Mouse (Mus musculus) stomach, postnatal 0 days (tissue): ENCODE data around the gene Tnfaip1. TPM values are rescaled to one million over a fixed set of nuclear protein-coding genes. Genes with fewer than 3 reads are reported as not detected.

Source experiments
- ATAC-seq: fragments of 200-750 bp; cut with Nextera tagmentation; 2 replicates; pipeline ENCODE4 v1.8.0; 2017; ENCODE audit not compliant: low FRiP score, low TSS enrichment
- DNase-seq: peaks from one replicate; pipeline ENCODE4 v3.0.0-alpha.2; 2016; ENCODE audit warnings: low spot score
- H3K27ac ChIP-seq: fragments of 300-500 bp; sonication (generic); replicated peaks from 2 replicates; pipeline ENCODE4 v1.5.1; 2014; ENCODE audit warnings: mild to moderate bottlenecking, control low read depth
- H3K27me3 ChIP-seq: fragments of 300-500 bp; sonication (generic); 2 replicates; pipeline ENCODE4 v1.6.1; 2014; ENCODE audit warnings: low read length; ENCODE audit not compliant: control insufficient read depth, insufficient read depth
- H3K36me3 ChIP-seq: fragments of 300-500 bp; sonication (generic); 2 replicates; pipeline ENCODE4 v1.6.1; 2014; ENCODE audit warnings: low read length, mixed read lengths; ENCODE audit not compliant: control insufficient read depth, insufficient read depth
- H3K4me1 ChIP-seq: fragments of 300-500 bp; sonication (generic); replicated peaks from 2 replicates; pipeline ENCODE4 v1.6.1; 2014; ENCODE audit warnings: antibody characterized with exemption; ENCODE audit not compliant: control insufficient read depth, insufficient read depth
- H3K4me2 ChIP-seq: fragments of 300-500 bp; sonication (generic); replicated peaks from 2 replicates; pipeline ENCODE4 v1.6.1; 2014; ENCODE audit warnings: low read depth, mild to moderate bottlenecking, control low read depth, moderate library complexity
- H3K4me3 ChIP-seq: fragments of 300-500 bp; sonication (generic); 2 replicates; pipeline ENCODE4 v1.5.1; 2014; ENCODE audit warnings: low read depth, low read length, control low read depth
- H3K9ac ChIP-seq: fragments of 300-500 bp; sonication (generic); 2 replicates; pipeline ENCODE4 v1.6.1; 2014; ENCODE audit warnings: mild to moderate bottlenecking, low read length, control low read depth, mixed read lengths
- H3K9me3 ChIP-seq: fragments of 300-500 bp; sonication (generic); 2 replicates; pipeline ENCODE4 v1.6.1; 2016; ENCODE audit warnings: low read length; ENCODE audit not compliant: control insufficient read depth
- CTCF ChIP-seq: IDR thresholded peaks from 2 replicates; pipeline ENCODE4 v1.5.1; 2016; ENCODE audit warnings: antibody characterized with exemption, low read depth, mild to moderate bottlenecking, moderate library complexity
- EP300 ChIP-seq: optimal IDR thresholded peaks from 2 replicates; pipeline ENCODE3; 2016; ENCODE audit warnings: antibody characterized with exemption
- WGBS: fragments of 180-500 bp; shearing (Covaris S2); extraction: QIAGEN DNeasy Blood & Tissue Kit; methylation state at CpG from one replicate; pipeline ENCODE4 v1.1.7; 2014; 5-methylcytosine and 5-hydroxymethylcytosine counted together
- polyA plus RNA-seq: library from polyadenylated mRNA; unstranded; fragments of >200 nt; fragmentation: Nextera tagmentation; extraction: Ambion mirVana; gene quantifications from 2 replicates; pipeline ENCODE4 v1.2.1, GENCODE M21; 2015

Tnfaip1 gene
- polyA plus RNA-seq, 1 experiment from 2014 or later, result 47.5 TPM

- Histone ChIP-seq H3K4me2 (peak overlapping the region; percentile 92), H3K27ac (no peak overlapping the region), H3K36me3 (peaks cover 13% of the 10 kb centered on the region; the same call in 1 of the 2 replicates), H3K9ac (peak overlapping the region; percentile 88), H3K9me3 (no peaks in the 10 kb centered on the region), H3K27me3 (no peaks in the 10 kb centered on the region), H3K4me3 (peak overlapping the region; percentile 80), H3K4me1 (peaks cover 4% of the 10 kb centered on the region)
- 67% methylated on average over 3 of the region's 3 CpGs for WGBS
- TF ChIP-seq EP300 (no peak), CTCF (no peak)
- no peak for ATAC-seq
- DNase-seq, result no peak
Measured at GRCm38 (mm10) chr11:78513106-78513790, 22.9 kb downstream of the Tnfaip1 start.

GRCm38 (mm10) chr11:78512025-78512957 lies 23.8 kb downstream of the Tnfaip1 start, which contains the start of the genes Tmem199 and Poldip2:
TSS of gene Tmem199 (minus strand) at chr11:78512172.
TSS of gene Poldip2 (plus strand) at chr11:78512193.
- H3K4me3 ChIP-seq, result peak within 1 kb of the TSS; percentile 80
- 1% methylated on average over 64 of the region's 67 CpGs for WGBS
- TF ChIP-seq EP300 (no peak), CTCF (no peak)
- DNase-seq (peak; percentile 95), ATAC-seq (peak; percentile 97)
- peak within 1 kb of the TSS; percentile 92 for H3K4me2 ChIP-seq
- no peaks in the 10 kb centered on the region for H3K27me3 ChIP-seq
- H3K36me3 ChIP-seq, result peaks cover 18% of the 10 kb centered on the region; the same call in 1 of the 2 replicates
- H3K9me3 ChIP-seq, result no peaks in the 10 kb centered on the region
- peaks cover 4% of the 10 kb centered on the region for H3K4me1 ChIP-seq
- H3K27ac ChIP-seq, result peak within 1 kb of the TSS; percentile 70
- H3K9ac ChIP-seq, result peak within 1 kb of the TSS; percentile 88

DNA sequence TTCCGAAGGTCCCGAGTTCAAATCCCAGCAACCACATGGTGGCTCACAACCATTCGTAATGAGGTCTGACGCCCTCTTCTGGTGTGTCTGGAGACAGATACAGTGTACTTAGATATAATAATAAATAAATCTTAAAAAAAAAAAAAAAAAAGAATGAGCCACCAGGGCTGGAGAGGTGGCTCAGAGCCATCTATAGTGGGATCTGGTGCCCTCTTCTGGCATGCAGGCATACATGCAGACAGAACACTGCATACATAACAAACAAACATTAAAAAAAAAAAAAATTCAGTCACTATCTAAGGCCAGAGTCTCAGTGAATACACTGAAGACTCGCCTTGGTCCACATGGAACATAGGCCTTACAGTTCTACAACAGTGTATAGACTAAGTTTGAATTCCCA lies 27.0 kb downstream of the Tnfaip1 start:
- Histone ChIP-seq H3K9ac (no peak overlapping the region), H3K27ac (no peak overlapping the region), H3K27me3 (no peaks in the 10 kb centered on the region), H3K4me3 (no peak overlapping the region), H3K4me2 (no peak overlapping the region), H3K9me3 (no peaks in the 10 kb centered on the region), H3K4me1 (peaks cover 4% of the 10 kb centered on the region), H3K36me3 (peaks cover 13% of the 10 kb centered on the region; the same call in 1 of the 2 replicates)
- TF ChIP-seq CTCF (peak; percentile 63), EP300 (no peak)
- ATAC-seq (no peak), DNase-seq (no peak)
- 77% methylated on average over 5 of the region's 5 CpGs for WGBS

DNA sequence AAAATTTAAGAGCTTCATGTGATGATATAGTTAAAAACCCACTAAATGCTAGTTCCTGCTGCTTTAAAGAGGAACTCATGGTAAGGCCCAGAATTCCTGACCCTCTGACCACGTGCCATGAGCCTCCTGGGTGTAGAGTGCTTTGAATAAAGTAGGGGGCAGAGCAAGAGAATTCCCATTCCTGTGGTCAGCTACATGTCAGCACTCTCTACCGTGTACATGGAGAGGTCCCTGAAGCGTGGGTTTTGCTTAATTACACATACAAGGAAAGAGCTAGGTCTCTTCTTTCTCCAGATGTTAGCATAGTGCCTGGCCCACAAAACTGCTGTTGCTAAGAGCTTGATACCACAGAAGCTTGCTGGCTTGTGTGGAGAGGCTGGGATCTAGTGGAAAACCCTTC lies 30.7 kb downstream of the Tnfaip1 start:
- 83% methylated on average over 3 of the region's 3 CpGs for WGBS
- ATAC-seq, result no peak
- no peak for TF ChIP-seq EP300
- TF ChIP-seq CTCF, result no peak

GRCm38 (mm10) chr11:78502909-78503650 lies 33.1 kb downstream of the Tnfaip1 start, which contains the start of gene Sebox:
TSS of gene Sebox (plus strand) at chr11:78503447.
- Histone ChIP-seq H3K4me3 (no peak within 1 kb of the TSS), H3K9ac (no peak within 1 kb of the TSS), H3K4me2 (no peak within 1 kb of the TSS), H3K27ac (no peak within 1 kb of the TSS), H3K4me1 (no peaks in the 10 kb centered on the region), H3K9me3 (no peaks in the 10 kb centered on the region), H3K27me3 (no peaks in the 10 kb centered on the region), H3K36me3 (peaks cover 8% of the 10 kb centered on the region; the same call in 1 of the 2 replicates)
- ATAC-seq (no peak), DNase-seq (no peak)
- TF ChIP-seq EP300, result no peak
- no peak for TF ChIP-seq CTCF
- 60% methylated on average over 7 of the region's 7 CpGs for WGBS

More for the DNA sequence above, 30.7 kb downstream of the Tnfaip1 start:
- H3K4me3 ChIP-seq, result no peak overlapping the region
- H3K4me1 ChIP-seq, result no peaks in the 10 kb centered on the region
- no peak for DNase-seq
- no peaks in the 10 kb centered on the region for H3K27me3 ChIP-seq
- no peak overlapping the region for H3K9ac ChIP-seq
- H3K4me2 ChIP-seq, result no peak overlapping the region
- no peak overlapping the region for H3K27ac ChIP-seq
- H3K36me3 ChIP-seq, result peaks cover 13% of the 10 kb centered on the region; the same call in 1 of the 2 replicates
- no peaks in the 10 kb centered on the region for H3K9me3 ChIP-seq
